Mouse (Mus musculus): ENCODE measurements around the gene AI661453. TPM values are rescaled to one million over a fixed set of nuclear protein-coding genes. Genes with fewer than 3 reads are reported as not detected.
"Not testable (repeated sequence)": the region's sequence is repeated elsewhere in the genome, so short reads cannot be mapped to it uniquely, and the experiment has no call there.

AI661453 gene
- 10.9 and 11.6 TPM in 2 replicates for polyA plus RNA-seq (2012; rRNA removed)

DNA sequence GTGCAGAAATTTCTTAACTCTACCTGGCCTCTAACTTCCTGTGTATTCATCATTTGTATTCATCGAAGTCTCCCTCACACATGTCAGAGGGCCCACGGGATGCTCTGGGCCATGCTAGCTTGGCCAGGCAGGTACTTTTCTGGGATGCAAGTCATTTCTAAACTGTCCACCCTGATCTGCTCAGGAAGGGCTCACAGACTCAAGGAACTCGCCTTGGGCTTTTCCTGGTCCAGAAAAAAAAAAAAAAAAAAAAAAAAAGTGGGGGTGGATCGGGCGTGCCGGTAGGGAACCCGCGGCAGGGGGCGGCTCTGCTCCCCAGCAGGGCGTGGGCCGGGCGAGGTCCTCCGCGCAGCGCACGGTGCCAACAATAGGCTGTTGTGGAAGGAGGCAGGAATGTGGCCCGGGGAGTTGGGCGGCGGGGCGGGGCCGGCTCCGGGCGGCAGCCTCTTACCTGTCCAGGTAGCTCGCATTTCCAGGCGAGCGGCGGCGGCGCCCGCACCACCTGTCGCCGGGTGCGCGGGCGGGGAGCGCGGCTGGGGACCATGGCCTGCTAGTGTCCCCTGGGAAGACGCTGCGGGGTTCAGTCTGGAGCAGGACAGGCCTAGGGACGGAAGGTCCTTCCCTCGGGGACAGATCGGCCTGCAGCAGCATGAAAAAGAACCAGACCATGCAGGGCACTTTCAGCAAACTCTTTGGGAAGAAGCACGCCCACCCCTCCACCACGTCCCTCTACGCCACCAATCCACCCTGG lies at the start of gene AI661453:
Gene AI661453 (plus strand): TSS at position 460 of the 751 bp plus-strand sequence.
- under 1% methylated on average over 45 of the region's 45 CpGs for WGBS
- DNase-seq (ENCODE audit: low read depth, low spot score): peak; percentile 68

DNA sequence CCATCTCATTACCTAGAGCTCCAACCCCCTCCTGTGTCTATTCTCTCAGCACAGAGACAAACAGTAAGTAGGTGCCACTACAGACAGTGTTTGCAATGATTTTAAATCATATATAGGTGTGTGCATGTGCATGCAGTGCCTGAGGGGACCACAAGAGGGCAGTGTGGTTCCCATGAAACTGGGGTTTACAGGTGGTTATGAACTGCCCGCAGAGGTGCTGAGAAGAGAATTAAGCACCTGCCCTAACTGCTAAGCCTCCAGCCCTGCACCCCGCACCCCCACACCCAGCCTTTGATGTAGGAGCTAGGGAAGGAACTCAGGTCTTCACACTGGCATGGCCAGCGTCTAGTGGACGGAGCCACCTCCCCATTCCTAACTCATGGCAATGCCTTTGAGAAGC lies 49.8 kb upstream of the AI661453 start:
- no peak for DNase-seq (ENCODE audit: low read depth, low spot score)
- 61% methylated on average over 4 of the region's 4 CpGs for WGBS

DNA sequence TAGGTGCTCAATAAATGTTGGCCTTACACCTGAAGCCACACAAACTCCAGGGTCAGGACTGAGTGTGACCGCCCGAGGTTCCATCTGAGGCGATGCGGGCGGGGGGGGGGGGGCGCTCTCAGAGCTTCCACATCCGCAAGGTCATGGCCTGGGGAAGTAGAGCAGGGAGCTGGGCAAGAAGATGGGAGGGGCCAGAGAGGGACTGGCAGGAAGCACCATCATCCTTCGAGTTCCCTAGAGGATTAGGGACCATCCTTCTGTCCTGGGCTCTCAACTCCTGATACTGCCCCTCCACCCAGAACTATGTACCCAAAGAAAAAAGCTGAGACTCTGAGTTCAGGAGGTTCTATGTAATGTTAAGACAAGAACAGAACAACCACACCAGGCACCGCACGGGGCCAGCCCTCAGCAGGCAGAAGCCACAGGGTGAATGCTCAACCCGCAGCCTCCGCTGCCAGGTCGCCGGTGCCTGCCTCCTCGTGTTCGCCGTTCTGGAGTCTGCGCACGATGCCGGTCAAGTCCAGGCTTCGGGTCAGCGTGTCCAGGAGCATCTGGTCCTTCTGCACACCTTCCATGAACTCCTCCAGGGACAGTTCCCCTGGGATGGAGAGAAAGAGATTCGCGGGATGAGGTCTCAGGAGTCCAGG lies 42.1 kb upstream of the AI661453 start:
- WGBS: 23% methylated on average over 24 of the region's 24 CpGs
- no peak for DNase-seq (ENCODE audit: low read depth, low spot score)

GRCm38 (mm10) chr17:47395376-47395913 lies 41.0 kb upstream of the AI661453 start:
- WGBS: 3% methylated on average over 20 of the region's 20 CpGs
- peak; percentile 58 for DNase-seq (ENCODE audit: low read depth, low spot score)

GRCm38 (mm10) chr17:47399091-47399490 lies 37.3 kb upstream of the AI661453 start:
- DNase-seq (ENCODE audit: low read depth, low spot score): no peak
- 86% methylated on average over 8 of the region's 8 CpGs for WGBS

DNA sequence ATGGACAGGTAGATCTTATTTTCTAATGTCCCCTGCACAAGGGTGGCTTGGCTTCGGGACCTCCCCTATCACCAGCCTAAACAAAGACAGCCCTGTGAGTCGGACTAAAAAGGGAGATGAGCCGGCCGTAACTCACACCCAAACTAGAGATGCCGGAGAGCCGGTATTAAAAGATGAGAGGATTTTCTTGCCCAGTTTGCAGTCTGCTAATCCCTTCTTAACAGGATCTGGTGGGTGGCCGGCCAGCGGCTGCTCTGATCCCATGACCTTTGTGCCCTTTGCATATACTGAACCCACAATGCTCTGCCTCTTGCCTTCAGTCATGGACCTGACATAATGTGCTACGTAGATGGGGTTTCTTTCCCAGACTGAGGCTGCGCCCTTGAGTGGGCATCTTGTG lies 36.0 kb upstream of the AI661453 start, which contains the start of gene Guca1a:
Gene Guca1a (minus strand): TSS at position 134 of the 400 bp plus-strand sequence.
- 64% methylated on average over 10 of the region's 10 CpGs for WGBS
- no peak for DNase-seq (ENCODE audit: low read depth, low spot score)

DNA sequence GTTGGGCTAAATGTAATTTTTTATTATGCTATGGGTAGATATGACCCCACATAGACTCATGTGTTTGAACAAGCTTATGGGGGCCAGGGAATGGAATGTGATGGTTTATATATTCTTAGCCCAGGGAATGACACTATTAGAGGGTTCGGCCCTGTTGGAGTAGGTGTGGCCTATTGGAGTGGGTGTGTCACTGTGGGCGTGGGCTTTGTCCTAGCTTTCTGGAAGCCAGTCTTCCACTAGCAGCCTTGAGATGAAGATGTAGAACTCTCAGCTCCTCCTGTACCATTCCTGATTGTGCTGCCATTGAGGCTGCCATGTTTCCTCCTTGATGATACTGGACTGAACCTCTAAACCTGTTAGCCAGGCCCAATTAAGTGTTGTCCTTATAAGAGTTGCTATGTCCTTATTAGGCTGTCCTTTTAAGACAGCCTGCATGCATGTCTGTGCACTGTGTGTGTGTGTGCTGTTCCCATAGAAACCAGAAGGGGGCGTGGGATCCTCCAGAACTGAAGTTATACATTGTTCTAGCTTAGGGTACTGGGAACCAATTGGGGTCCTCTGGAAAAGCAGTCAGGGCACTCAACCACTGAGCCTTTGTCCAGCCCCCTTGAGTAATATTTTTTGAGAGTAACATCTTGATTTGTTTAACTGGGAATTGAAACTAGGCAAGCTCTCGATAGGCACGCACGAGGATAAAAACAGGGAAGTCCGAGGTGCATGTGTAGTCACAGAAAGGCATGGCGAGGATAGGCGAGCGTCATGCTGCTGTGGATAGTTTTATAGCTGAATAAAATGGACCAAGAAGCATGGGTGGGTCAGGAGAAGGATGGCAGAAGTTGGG lies 28.5 kb upstream of the AI661453 start:
- DNase-seq (ENCODE audit: low read depth, low spot score): no peak
- 46% methylated on average over 10 of the region's 10 CpGs for WGBS

DNA sequence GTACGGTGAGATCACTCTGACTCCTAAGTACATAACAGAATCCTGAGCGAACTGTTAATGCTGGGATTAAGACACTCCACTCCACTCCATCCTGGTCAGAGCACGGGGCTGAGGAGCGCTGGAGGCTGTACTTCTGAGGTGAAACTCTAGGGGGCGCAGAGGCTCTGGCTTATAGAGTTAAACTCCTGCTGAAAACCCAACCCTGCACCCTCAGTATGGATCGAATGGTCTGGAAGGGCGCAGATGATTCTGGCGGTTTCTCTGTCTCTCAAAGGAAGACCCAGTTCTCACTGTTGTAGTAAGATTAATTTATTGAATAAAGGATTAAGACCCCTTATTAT lies 27.9 kb upstream of the AI661453 start:
- 9% methylated on average over 8 of the region's 8 CpGs for WGBS

GRCm38 (mm10) chr17:47409897-47410861 lies 26.2 kb upstream of the AI661453 start:
- DNase-seq (ENCODE audit: low read depth, low spot score): not testable (repeated sequence)
- WGBS: 4% methylated on average over 74 of the region's 74 CpGs

More for the DNA sequence above, 27.9 kb upstream of the AI661453 start:
- DNase-seq (ENCODE audit: low read depth, low spot score): peak; percentile 38

DNA sequence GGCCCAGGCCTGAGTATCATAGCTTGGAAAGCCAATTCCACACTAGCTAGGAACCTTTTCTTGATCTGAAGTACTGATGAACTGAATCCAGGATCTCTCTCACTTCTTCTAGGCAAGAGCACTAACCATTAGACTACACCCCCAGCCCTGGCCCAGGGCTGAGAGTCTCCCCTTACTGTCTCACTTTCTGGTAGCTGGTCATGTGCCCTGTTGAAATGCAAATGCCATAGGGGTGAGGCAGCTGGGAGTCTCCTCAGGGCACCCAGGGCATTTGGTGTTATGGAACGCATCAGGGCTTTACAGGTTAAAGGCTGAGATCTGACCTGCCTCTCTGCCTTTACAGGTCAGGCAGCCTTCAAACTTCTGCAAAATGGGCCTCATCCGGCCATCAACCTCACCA lies 16.2 kb upstream of the AI661453 start:
- DNase-seq (ENCODE audit: low read depth, low spot score): no peak
- WGBS: 84% methylated on average over 2 of the region's 2 CpGs

DNA sequence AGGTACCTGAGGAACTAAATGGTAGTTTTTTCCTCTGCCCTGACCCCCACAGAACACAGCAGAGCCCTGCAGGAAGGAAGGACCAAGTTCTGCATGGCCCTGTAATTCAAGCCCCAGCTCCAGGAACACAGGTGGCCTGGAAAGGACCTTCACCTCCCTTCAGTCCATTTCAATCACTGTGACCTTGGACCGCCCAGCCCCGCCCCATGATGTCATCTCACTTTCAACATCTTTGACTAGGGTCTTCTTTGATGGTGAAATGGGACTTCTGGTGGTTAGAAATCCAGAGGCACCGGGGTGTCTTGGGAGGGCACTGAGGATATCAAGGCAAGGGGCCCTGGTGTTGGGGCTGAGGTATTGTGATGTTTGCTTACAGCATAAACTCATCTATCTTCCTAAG lies 14.8 kb upstream of the AI661453 start:
- WGBS: 68% methylated on average over 3 of the region's 3 CpGs
- DNase-seq (ENCODE audit: low read depth, low spot score): no peak

DNA sequence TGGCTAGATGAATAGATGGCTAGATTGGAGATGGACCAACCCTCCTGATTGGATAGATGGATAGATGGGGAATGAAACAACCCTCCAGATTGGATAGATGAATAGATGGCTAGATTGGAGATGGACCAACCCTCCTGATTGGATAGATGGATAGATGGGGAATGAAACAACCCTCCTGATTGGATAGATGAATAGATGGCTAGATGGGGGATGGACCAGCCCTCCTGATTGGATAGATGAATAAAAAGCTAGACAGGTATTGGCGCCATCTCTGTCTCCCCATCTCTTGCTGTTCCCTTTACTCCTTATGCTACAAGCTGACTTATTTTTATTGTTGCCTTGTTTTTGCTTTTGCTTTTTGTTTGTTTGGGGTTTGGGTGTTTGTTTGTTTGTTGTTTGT lies 13.8 kb upstream of the AI661453 start:
- DNase-seq (ENCODE audit: low read depth, low spot score): not testable (repeated sequence)
- 93% methylated on average over 1 of the region's 1 CpGs for WGBS

- 22% methylated on average over 6 of the region's 6 CpGs for WGBS
- DNase-seq (ENCODE audit: low read depth, low spot score): no peak
These were observed 12.2 kb upstream of the AI661453 start for GRCm38 (mm10) chr17:47424186-47424585.

GRCm38 (mm10) chr17:47427316-47427715 lies 9.1 kb upstream of the AI661453 start:
- no peak for DNase-seq (ENCODE audit: low read depth, low spot score)
- WGBS: 74% methylated on average over 6 of the region's 6 CpGs

DNA sequence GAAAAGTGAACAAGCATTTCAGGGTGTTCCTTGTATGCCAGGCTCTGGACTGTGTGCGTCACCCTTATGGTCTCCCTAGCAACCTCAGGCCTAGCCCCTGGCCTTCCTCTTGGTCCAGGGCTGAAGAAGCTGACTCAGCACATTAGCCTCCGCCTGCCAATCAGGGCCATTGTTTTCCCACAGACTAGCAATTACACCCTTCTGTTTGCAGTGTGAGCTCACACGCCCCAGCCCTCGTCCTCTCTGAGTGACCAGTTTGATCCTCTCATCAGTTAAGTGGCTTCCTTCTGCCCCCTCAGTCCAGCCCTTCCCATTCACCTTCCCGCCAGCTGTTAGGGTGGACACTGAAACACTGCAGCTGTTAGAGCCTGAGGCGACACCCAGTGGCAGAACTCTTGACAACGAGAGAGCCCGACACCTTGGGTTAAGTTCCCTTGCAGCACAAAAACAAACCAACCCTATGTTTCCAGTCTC lies 7.5 kb upstream of the AI661453 start:
- WGBS: 9% methylated on average over 8 of the region's 8 CpGs
- DNase-seq (ENCODE audit: low read depth, low spot score): no peak

GRCm38 (mm10) chr17:47430815-47431214 lies 5.6 kb upstream of the AI661453 start:
- WGBS: 49% methylated on average over 5 of the region's 5 CpGs
- DNase-seq (ENCODE audit: low read depth, low spot score): no peak

GRCm38 (mm10) chr17:47436907-47437547 lies 612 bp downstream of the AI661453 start, which contains the start of gene 1700001C19Rik:
TSS of gene 1700001C19Rik (minus strand) at chr17:47437376.
- no peak for DNase-seq (ENCODE audit: low read depth, low spot score)
- whole genome bisulfite sequencing: 6% methylated on average over 25 of the region's 25 CpGs

GRCm38 (mm10) chr17:47438611-47439010 lies 2.2 kb downstream of the AI661453 start:
- no peak for DNase-seq (ENCODE audit: low read depth, low spot score)
- 57% methylated on average over 6 of the region's 6 CpGs for WGBS
